Mouse (Mus musculus): Measurements from ENCODE around the gene Sco2. TPM values are rescaled to one million over a fixed set of nuclear protein-coding genes. Genes with fewer than 3 reads are reported as not detected.
A peak's percentile ranks its signal among the peaks of the same experiment; 100 is the strongest.

The Sco2 gene
- total and polyA plus RNA-seq, 3 experiments: 17.1 to 34.7 (median 27.2) TPM

DNA sequence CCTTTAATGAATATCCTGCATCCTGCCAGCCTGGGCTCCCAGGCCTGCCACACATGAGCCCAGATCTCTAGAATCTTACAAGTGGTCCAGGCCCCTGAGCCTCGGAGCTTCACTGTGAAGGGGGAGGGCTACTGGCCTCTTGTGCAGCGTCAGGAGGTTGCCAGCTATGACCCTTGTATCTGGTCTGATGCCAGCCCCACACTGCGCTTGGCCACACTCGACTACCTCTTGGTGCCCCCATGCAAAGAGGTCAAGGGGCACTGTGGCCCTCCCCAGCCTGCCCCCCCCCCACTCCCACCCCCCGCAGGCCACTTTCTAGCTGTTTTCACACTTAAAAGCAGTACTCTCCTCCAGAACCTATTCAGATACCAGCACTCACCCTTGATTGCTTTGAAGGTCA, 47.2 kb downstream of the Sco2 start:
- H3K4me2 ChIP-seq (ENCODE audit: insufficient read depth, low read depth, poor library complexity, severe bottlenecking): no peak overlapping the region
- no peak overlapping the region for H3K4me3 ChIP-seq (replicated peaks in 1 of 3; ENCODE audit: low read depth in 2 of 3, low read length in 2 of 3, poor library complexity in 1 of 3)
- no peaks in the 10 kb centered on the region for H3K79me2 ChIP-seq (replicated peaks; ENCODE audit: control insufficient read depth, extremely low read depth, insufficient read depth, poor library complexity, severe bottlenecking)
- TF ChIP-seq SMC3 (IDR thresholded peaks at IDR 0.05; ENCODE audit: low read depth, low read length): no peak
- no peak for TF ChIP-seq POLR2A (IDR thresholded peaks at IDR 0.05; ENCODE audit: low read depth, low read length)
- no peak for TF ChIP-seq USF1 (IDR thresholded peaks at IDR 0.05; ENCODE audit: low read depth, low read length)
- TF ChIP-seq MAZ (IDR thresholded peaks at IDR 0.05; ENCODE audit: low read depth, low read length): no peak
- no peak for TF ChIP-seq TCF12 (IDR thresholded peaks at IDR 0.05; ENCODE audit: low read depth, low read length)
- no peak for TF ChIP-seq ETS1 (conservative IDR thresholded peaks at IDR 0.05; ENCODE audit: low read depth, low read length)
- no peak for TF ChIP-seq TBP (conservative IDR thresholded peaks at IDR 0.05; ENCODE audit: low read depth, low read length)
- no peak for TF ChIP-seq USF2 (conservative IDR thresholded peaks at IDR 0.05; ENCODE audit: low read depth, low read length)
- no peak for TF ChIP-seq ZMIZ1 (IDR thresholded peaks at IDR 0.05; ENCODE audit: low read depth, low read length)
- TF ChIP-seq POLR2AphosphoS2 (IDR thresholded peaks at IDR 0.05; ENCODE audit: low read depth, low read length): no peak
- no peak for TF ChIP-seq CHD2 (IDR thresholded peaks at IDR 0.05; ENCODE audit: low read length)
- TF ChIP-seq RAD21 (IDR thresholded peaks at IDR 0.05; ENCODE audit: low read depth, low read length): no peak
- no peak overlapping the region for H3K27ac ChIP-seq (ENCODE audit: insufficient read depth, low read depth)
- H3K4me1 ChIP-seq (ENCODE audit: control insufficient read depth in 1 of 2, insufficient read depth in 2 of 2): peaks cover 17 to 35% of the 10 kb centered on the region in 2 experiments
- DNase-seq (ENCODE audit: extremely low read depth): no peak
- H3K9me3 ChIP-seq (replicated peaks; ENCODE audit: low read length): no peaks in the 10 kb centered on the region
- H3K36me3 ChIP-seq (replicated peaks in 1 of 2; ENCODE audit: control insufficient read depth in 1 of 2, insufficient read depth in 1 of 2, low read length in 1 of 2): no peaks in the 10 kb centered on the region
- H3K27me3 ChIP-seq (replicated peaks): no peaks in the 10 kb centered on the region
- in situ Hi-C loops (cut with MboI; ENCODE audit: low pct_ligation_motif_present, low pct_unique_long_range_greater_than_20kb, low sequenced_read_pairs): no loop called here
- H3K9ac ChIP-seq (ENCODE audit: insufficient read depth, low read depth): no peak overlapping the region
- dilution Hi-C loops (cut with MboI; ENCODE audit: extremely low pct_ligation_motif_present, extremely low pct_unique_long_range_greater_than_20kb, low sequenced_read_pairs): no loop called here

DNA sequence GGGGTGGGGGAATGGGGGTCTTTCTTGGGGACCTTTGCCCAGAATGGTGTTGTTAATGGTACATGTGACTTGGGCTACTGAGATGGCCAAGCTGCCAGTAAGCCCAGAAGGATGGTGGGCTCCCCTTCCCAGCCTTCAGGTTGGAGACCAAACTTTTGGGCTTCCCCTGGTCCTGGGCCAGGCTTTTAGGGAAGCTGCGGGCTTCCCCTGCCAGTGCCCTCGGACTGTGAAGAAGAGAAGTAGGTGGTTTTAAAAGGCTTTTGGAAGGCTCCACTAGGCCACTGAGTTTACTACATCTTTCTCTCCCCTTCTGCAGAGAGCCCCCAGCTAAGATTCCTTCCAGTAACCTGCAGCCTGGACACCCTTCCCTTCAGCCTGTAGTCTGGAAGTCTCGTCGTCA, 50.0 kb downstream of the Sco2 start:
- TF ChIP-seq USF1 (IDR thresholded peaks at IDR 0.05; ENCODE audit: low read depth, low read length): no peak
- TF ChIP-seq CHD1 (IDR thresholded peaks at IDR 0.05; ENCODE audit: low read depth, low read length): no peak
- TF ChIP-seq MYC (IDR thresholded peaks at IDR 0.05; ENCODE audit: low read depth, low read length): no peak
- TF ChIP-seq ZC3H11A (IDR thresholded peaks at IDR 0.05; ENCODE audit: low read depth, low read length): no peak
- no peak for TF ChIP-seq CHD2 (IDR thresholded peaks at IDR 0.05; ENCODE audit: low read length)
- no peak for TF ChIP-seq ELF1 (IDR thresholded peaks at IDR 0.05; ENCODE audit: low read depth, low read length)
- no peak for TF ChIP-seq IRF4 (IDR thresholded peaks at IDR 0.05; ENCODE audit: low read depth, low read length)
- TF ChIP-seq ZMIZ1 (IDR thresholded peaks at IDR 0.05; ENCODE audit: low read depth, low read length): no peak
- TF ChIP-seq HCFC1 (IDR thresholded peaks at IDR 0.05; ENCODE audit: low read depth, low read length): no peak
- no peak for TF ChIP-seq MEF2A (IDR thresholded peaks at IDR 0.05; ENCODE audit: borderline replicate concordance, low read depth, low read length)
- TF ChIP-seq UBTF (IDR thresholded peaks at IDR 0.05; ENCODE audit: low read depth, low read length): no peak
- no peak for TF ChIP-seq GABPA (IDR thresholded peaks at IDR 0.05; ENCODE audit: insufficient replicate concordance, low read depth, low read length)
- no peak for TF ChIP-seq ZNF384 (IDR thresholded peaks at IDR 0.05; ENCODE audit: low read depth, low read length)
- TF ChIP-seq SIN3A (IDR thresholded peaks at IDR 0.05; ENCODE audit: low read length): no peak
- no peak for TF ChIP-seq TBP (conservative IDR thresholded peaks at IDR 0.05; ENCODE audit: low read depth, low read length)
- Histone ChIP-seq H3K4me1 (ENCODE audit: control insufficient read depth in 1 of 2, insufficient read depth in 2 of 2) (peaks cover 16 to 28% of the 10 kb centered on the region in 2 experiments), H3K79me2 (replicated peaks; ENCODE audit: control insufficient read depth, extremely low read depth, insufficient read depth, poor library complexity, severe bottlenecking) (no peaks in the 10 kb centered on the region), H3K27me3 (replicated peaks) (no peaks in the 10 kb centered on the region), H3K4me2 (ENCODE audit: insufficient read depth, low read depth, poor library complexity, severe bottlenecking) (peak overlapping the region; percentile 48), H3K36me3 (replicated peaks in 1 of 2; ENCODE audit: control insufficient read depth in 1 of 2, insufficient read depth in 1 of 2, low read length in 1 of 2) (no peaks in the 10 kb centered on the region), H3K9ac (ENCODE audit: insufficient read depth, low read depth) (peak overlapping the region; percentile 64), H3K4me3 (replicated peaks in 1 of 3; ENCODE audit: low read depth in 2 of 3, low read length in 2 of 3, poor library complexity in 1 of 3) (peak overlapping the region; percentile 18 to 48 (median 26)), H3K9me3 (replicated peaks; ENCODE audit: low read length) (no peaks in the 10 kb centered on the region), H3K27ac (ENCODE audit: insufficient read depth, low read depth) (no peak overlapping the region)
- in situ Hi-C loops (cut with MboI; ENCODE audit: low pct_ligation_motif_present, low pct_unique_long_range_greater_than_20kb, low sequenced_read_pairs): no loop called here
- dilution Hi-C loops (cut with MboI; ENCODE audit: extremely low pct_ligation_motif_present, extremely low pct_unique_long_range_greater_than_20kb, low sequenced_read_pairs): no loop called here
- DNase-seq (ENCODE audit: extremely low read depth): no peak
